Mouse (Mus musculus) thymus, adult 2 months (tissue): ENCODE measurements around the gene Fam228b.

ENCODE experiments used
- CTCF ChIP-seq: fragments of 200-500 bp; IDR thresholded peaks from 2 replicates; pipeline ENCODE4 v1.5.1; 2012; ENCODE audit warnings: mild to moderate bottlenecking, control low read depth, low read length, moderate library complexity, borderline replicate concordance; ENCODE audit not compliant: control insufficient read depth, poor library complexity, insufficient read depth; ENCODE audit errors: extremely low read depth
- POLR2A ChIP-seq: fragments of 200-500 bp; IDR thresholded peaks from 2 replicates; pipeline ENCODE4 v1.6.1; 2012; ENCODE audit warnings: mild to moderate bottlenecking, low read length, control low read depth, moderate library complexity; ENCODE audit not compliant: control insufficient read depth, poor library complexity, insufficient read depth; ENCODE audit errors: extremely low read depth

- TF ChIP-seq POLR2A: no peak
- TF ChIP-seq CTCF: no peak
Measured at GRCm38 (mm10) chr12:4774895-4775587, 6.0 kb upstream of the Fam228b start.
